Mouse (Mus musculus) gastrocnemius, postnatal 25 days (tissue): ENCODE data around the gene Btbd9. TPM values are rescaled to one million over a fixed set of nuclear protein-coding genes. Genes with fewer than 3 reads are reported as not detected.
"Not testable (repeated sequence)": the region's sequence is repeated elsewhere in the genome, so short reads cannot be mapped to it uniquely, and the experiment has no call there.

ENCODE experiments used
- DNase-seq: peaks from one replicate; pipeline ENCODE4 v3.0.0; 2022
- long read RNA-seq, 2 experiments: library from polyadenylated mRNA; stranded (forward); transcript quantifications; one replicate each; pipeline ENCODE4 v2.0.0; 2021
- total RNA-seq, 2 experiments: library from RNA; stranded (reverse); gene quantifications; 1 replicate in 1 of 2; 2 replicates in 1 of 2; pipeline ENCODE4 v1.2.3; 2021

Gene Btbd9
- total RNA-seq, result 10 to 100 TPM in 1 of 2 experiments, 1 to 10 TPM in 1; 8.0 to 12.4 TPM
- long read RNA-seq, experiment 1, partial matches to known transcripts, result 0 of 4 reads
- long read RNA-seq, experiment 1, other reads (novel, unspliced or antisense), result 4 of 4 reads
- long read RNA-seq, experiment 2, full-length matches to known transcripts, result 2 of 8 reads
- long read RNA-seq, experiment 2, partial matches to known transcripts, result 1 of 8 reads
- long read RNA-seq, experiment 2, other reads (novel, unspliced or antisense), result 5 of 8 reads

DNA sequence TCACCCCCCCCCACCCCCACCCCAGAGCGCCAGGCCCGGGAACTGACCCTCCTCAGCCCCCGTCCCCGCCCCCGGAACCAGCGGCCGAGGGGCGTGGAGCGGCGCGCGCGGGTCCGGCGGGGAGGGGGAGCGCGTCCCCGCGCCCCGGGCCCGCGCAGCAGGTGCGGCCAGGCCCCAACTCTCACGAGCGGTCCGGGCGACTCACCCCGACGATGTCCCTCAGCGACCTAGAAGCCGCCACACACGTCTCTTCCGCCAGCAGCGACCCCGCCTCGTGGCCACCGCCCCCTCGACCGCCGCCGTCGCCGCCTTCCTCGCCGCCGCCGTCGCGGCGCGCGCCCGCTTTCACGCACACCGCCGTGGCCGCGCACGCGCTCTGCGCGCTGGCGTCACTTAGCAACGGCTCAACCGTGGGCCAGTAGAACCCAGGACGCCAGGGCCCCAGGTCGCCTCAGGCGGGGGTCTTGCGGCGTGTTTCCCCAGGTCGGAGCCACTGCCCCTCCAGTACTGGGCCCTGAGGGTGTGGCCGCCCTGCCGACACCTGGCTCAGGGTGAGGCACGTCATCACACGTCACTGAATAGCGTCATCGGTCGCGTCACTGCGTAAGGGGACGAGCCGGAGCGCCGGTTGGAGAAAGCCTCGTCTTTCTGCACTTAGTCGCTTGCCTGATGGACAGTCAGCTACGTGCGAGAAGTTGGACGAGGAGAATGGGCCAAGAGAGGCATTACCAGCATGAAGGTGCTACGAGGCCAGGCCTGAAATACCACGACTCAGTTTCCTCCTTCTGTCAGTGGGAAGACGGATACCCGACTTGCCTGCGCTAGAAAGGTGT lies at the start of gene Btbd9:
Gene Btbd9, minus strand, starts transcription at position 548 of the 833 bp plus-strand sequence.
- DNase-seq, result peak; percentile 89

GRCm38 (mm10) chr17:30624132-30624531 lies 47.8 kb upstream of the Btbd9 start, which contains the start of gene Dnah8:
Gene Dnah8, plus strand, starts transcription at chr17:30624354.
- not testable (repeated sequence) for DNase-seq

GRCm38 (mm10) chr17:30623200-30623599 lies 46.9 kb upstream of the Btbd9 start:
- DNase-seq, result no peak

DNA sequence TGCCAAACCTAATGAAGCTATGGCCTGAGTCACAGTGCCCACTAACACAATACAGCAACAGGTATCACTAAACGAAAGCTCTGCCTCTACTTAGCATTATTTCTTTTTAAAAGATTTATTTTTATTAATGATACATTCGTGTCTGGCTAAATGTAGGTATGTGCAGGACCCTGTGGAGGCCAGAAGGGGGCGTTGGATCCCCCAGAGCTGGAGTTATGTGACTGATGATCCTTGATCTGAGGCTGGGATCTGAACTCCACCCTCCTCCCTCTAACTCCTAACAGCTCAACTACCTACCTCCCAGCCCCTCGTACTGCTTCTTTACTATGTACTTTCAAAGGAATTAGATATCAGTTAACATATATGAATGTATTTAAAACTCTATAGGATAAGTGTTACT lies 45.2 kb upstream of the Btbd9 start:
- no peak for DNase-seq

DNA sequence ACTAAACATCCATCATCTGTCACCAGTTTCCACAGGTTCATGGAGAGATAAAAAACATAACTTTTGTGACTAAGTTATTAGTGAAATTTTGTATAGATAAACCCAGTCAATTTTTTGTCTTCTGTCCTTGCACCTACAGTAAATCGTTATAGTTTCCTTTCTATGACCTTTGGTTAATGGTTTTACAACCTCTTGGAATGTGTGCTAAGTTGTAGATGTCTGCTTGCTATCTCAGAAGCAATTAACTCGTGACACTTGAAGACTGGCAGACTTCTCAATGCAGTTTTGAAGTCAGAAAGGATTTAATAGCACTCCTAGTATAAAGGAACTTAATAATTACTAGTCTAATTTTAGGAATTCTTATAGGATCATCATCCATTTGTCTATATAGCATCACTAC lies 44.3 kb upstream of the Btbd9 start:
- no peak for DNase-seq

- DNase-seq, result no peak
Observed at GRCm38 (mm10) chr17:30619153-30619552, 42.9 kb upstream of the Btbd9 start.

GRCm38 (mm10) chr17:30618136-30618891 lies 42.0 kb upstream of the Btbd9 start:
- DNase-seq, result no peak

- DNase-seq, result no peak
Observed at GRCm38 (mm10) chr17:30616203-30616602, 39.9 kb upstream of the Btbd9 start.

DNA sequence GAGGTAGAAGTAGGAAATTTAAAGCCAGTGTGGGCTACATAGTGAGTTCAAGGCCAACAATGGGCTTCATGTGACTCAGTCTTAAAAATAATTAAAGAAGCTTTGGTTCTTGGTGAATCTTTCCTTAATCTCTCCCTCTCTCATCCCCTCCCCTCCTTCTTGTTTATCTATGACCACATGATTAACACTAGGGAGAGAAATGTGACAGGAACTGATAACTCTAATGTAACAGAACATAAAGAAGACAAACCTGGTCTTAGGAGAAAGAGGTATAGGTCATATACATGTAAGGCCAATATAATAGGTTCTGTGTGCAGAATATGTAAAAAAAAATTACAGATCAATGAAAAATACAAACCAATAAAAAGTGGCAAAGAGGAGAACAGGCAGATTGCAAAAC lies 37.1 kb upstream of the Btbd9 start:
- no peak for DNase-seq

DNA sequence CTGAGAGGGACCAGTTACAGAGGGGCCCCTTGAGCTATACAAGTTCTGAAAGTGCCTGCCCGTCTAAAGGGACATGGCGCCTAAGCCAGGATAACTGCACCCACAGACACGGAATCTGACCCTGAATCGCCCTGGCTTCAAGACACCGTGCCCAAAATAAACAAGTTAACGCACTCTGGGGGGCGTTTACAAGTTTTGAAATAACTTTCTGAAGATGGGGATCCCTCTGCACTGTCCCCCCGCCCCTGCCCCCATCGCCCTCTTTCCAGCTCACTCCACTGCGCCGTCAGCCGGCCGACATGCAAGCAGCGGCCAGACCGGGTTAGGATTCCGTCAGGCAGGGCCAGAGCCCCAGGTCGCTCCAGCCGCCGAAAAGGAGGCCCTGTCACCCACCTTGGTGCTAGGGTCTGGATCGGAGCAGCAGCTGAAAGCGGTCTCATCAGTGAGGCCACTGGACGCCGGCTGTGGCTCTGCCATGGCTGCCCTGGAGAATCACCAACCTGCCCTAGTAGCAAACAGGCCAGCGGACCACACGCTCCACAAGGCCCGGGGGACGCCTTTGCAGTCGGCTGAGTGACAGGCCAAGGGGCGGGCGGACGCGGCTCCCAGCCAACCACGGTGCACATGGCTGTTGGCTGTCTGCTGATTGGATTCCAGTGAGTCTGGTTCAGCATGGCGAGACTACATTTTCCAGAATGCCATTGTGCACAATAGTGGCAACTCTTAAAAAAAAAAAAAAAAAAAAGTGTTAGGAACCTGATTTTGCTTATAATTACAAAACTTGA lies 36.0 kb upstream of the Btbd9 start:
- DNase-seq, result peak; percentile 100

- DNase-seq, result no peak
Observed at GRCm38 (mm10) chr17:30611221-30612074, 35.2 kb upstream of the Btbd9 start.

- DNase-seq, result no peak
Observed at GRCm38 (mm10) chr17:30610739-30611138, 34.5 kb upstream of the Btbd9 start.

DNA sequence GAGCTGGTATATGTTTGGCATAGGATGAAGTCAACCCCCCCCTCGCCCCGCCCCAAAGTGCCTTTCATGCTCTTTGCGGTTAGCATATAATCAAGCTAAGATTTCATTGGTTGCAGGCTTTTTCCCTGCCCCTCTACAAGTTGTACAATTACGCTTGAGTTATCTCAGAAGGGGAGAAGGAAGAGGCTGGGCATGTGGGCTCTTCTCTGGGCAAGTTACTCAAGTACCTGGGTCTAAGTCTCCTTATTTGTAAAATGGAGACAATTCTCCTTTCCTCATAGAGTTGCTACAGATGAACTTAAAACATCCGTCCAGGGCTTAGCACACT lies 33.7 kb upstream of the Btbd9 start:
- DNase-seq, result no peak

DNA sequence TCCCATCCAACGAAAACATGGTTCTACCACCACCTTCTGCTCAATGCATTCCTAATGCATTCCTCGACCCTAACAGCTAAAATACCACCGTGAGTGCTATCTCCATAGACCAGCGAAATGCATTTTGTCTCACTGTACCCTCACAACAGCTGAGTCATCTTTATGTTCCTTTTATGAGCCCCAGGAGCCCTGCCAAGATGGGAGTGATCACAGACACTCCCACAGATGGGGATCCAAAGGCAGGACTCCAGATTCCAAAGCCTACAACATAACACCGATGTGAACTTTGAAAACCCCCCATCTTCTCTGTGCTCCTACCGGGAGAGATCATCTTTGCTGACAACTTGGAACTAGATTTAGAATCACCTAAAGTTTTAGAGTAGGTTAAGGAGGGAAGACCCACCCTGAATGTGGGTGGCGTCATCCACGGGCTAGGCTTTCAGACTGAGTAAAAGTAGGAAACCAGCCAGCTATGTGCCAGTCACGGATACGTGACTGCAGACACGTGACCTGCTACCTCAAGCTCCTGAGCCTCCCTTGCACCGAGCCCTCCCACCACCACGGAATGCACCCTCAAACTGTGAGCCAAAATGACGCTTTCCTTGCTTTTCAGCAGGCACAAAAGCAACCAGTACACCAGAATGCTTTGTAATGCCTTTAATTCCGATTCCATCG lies 33.2 kb upstream of the Btbd9 start:
- DNase-seq, result no peak

DNA sequence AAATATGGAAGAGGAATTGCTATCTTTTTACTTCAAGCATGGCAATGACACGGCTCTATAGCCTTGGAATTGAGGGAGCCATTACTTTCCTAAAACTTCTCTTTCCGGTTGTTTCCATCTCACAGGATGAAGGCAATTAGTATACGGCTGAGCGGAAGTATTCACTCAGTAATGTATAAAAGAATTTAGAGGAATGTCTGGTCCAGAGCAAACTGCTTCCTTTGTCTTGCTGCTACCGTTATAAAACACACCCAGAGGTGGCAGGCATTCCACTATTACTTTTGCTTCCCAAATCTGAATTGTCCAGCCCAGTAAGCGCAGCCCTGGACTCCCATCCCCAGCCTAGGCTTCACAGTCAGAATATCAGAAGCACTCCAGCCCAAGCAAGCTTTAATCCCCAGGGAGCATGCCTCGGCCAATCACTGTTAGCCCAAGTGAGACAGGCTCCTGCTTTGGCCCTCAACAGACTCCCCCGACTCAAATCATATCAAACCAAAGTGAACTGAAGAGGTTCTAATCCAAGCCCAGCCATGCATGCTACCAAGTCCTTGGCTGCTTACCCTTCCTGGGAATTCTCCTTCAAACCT lies 31.7 kb upstream of the Btbd9 start:
- no peak for DNase-seq

DNA sequence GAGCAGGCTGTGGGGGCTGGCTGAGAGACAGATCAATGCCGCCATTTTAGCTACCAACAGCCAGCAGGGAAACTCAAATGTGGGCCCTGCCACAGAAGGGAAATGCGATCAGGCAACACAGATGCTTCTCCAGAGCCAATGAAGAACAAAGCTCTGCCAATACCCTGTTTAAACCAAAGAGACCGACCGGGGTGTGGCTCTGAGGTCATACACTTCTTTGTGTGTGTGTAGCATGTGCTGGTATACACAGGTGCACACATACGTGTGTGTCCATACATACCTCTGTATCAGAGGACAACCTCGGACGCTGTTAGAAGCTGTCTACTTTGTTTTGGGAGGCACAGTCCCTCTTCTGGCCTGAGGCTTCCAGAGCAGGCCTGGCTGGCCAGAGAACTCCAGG lies 31.0 kb upstream of the Btbd9 start:
- no peak for DNase-seq

DNA sequence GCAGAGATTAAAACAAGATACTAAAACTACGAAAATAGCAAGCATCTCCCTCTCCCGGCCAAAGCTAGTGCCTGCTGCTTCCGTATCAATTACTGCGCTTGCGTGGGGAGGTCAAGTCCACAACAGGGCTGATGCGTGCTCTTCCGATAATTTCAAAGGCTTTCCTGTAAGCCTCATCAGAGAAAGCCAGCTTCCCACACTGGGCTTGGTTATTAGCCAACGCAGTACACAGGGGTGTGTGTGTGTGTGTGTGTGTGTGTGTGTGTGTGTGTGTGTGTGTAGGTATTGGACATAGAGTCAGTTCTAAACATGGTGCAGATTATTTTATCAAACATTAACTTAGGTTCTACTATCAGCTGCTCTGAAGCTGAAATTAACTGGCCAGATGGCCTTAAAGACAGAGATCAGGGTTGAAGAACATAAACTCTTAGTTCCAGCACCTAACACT lies 30.4 kb upstream of the Btbd9 start:
- no peak for DNase-seq

DNA sequence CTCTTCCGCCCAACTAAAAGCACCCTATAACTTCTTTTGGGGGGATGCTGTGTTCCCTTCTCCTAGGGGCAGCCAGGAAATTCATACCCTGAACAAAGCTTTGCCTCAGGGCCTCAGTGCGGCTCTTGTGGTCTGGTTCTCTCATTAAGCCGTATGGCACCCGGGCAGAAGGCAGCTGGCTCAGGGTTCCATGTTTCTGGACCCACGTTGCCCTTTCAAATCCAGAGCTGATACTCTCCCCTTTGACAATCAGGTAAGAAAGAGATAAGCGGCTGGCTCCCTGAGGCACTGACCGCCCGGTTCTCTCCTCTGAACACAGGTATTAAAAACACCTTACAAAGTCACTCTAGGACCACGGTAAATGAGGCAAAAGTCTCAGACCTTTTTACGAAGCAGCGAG lies 29.9 kb upstream of the Btbd9 start:
- no peak for DNase-seq

DNA sequence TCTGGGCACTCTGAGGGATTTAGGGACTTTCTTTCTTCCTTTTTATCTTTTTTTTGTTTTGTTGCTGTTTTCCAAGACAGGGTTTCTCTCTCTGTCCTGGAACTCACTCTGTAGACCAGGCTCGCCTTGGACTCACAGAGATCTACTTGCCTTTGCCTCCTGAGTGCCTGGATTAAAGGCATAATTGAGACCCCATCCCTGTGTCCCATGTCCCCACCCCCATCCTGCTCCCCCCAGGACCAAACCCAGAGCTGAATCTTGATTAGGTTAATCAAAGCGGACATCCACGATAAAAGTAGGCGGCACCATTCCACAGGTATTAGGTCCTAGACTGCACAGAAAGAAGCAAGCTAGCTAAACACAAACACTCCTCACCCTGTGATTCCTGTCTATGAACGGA lies 28.7 kb upstream of the Btbd9 start:
- no peak for DNase-seq

DNA sequence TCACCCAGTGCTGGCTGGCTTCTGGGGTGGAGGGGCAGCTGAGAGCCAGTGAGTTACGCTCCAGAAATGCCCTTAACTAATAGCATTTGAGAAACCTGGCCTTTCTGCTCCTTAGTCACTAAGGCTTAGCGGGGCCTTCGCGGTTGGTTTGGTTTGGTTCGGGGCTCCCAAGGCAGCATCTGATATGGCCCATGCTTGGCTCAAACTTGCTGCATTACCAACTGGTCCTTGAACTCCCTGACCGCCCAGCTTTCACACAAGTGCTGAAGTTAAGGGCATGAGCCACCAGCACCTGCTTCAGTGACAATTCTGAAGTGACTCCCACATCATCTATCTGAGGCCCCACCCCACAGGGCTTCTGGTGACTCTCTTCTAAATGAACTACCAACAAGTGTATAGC lies 28.0 kb upstream of the Btbd9 start:
- DNase-seq, result no peak
